In genomic region chr14:55135676-55136075, GRCm38 (mm10) we compare ENCODE assay signal across 31 mouse cellular contexts. TPM values are rescaled to one million over a fixed set of nuclear protein-coding genes. Genes with fewer than 3 reads are reported as not detected.
"Had no signal": no experiment of that assay in that cellular context is flagged by ENCODE, and none has a peak within 500 bp of the region (broad histone marks: within the 10 kb centered on the region; RNA-seq: fewer than 3 reads in every experiment).

No protein-coding gene starts in this region.

- H3K27ac ChIP-seq: heart, embryonic 10.5 days; heart, embryonic 13.5 days; heart, embryonic 15.5 days; hindbrain, embryonic 10.5 days; hindbrain, embryonic 12.5 days; hindbrain, embryonic 13.5 days; hindbrain, embryonic 14.5 days; hindbrain, embryonic 15.5 days; hindbrain, postnatal 0 days; intestine, embryonic 15.5 days; kidney, embryonic 15.5 days; kidney, postnatal 0 days; layer of hippocampus, adult 2 months had no signal

- H3K4me1 ChIP-seq: heart, embryonic 12.5 days; heart, embryonic 13.5 days; heart, embryonic 15.5 days; hindbrain, embryonic 12.5 days; hindbrain, embryonic 13.5 days; hindbrain, embryonic 15.5 days; intestine, embryonic 15.5 days had no signal

- H3K27me3 ChIP-seq: heart, embryonic 15.5 days; hindbrain, embryonic 12.5 days; hindbrain, embryonic 15.5 days; intestine, embryonic 15.5 days; kidney, embryonic 15.5 days had no signal

- H3K9me3 ChIP-seq: heart, embryonic 10.5 days; heart, embryonic 12.5 days; heart, embryonic 13.5 days; heart, embryonic 15.5 days; hindbrain, embryonic 10.5 days; hindbrain, embryonic 12.5 days; hindbrain, embryonic 13.5 days; hindbrain, embryonic 15.5 days; intestine, embryonic 15.5 days; kidney, embryonic 15.5 days had no signal

- H3K36me3 ChIP-seq: heart, embryonic 10.5 days; heart, embryonic 12.5 days; heart, embryonic 13.5 days; heart, embryonic 15.5 days; hindbrain, embryonic 10.5 days; hindbrain, embryonic 12.5 days; hindbrain, embryonic 13.5 days; hindbrain, embryonic 15.5 days; intestine, embryonic 15.5 days; kidney, embryonic 15.5 days had no signal

- H3K4me3 ChIP-seq: heart, embryonic 10.5 days; heart, embryonic 12.5 days; heart, embryonic 13.5 days; heart, embryonic 15.5 days; hindbrain, embryonic 10.5 days; hindbrain, embryonic 12.5 days; hindbrain, embryonic 13.5 days; hindbrain, embryonic 15.5 days; intestine, embryonic 15.5 days; kidney, embryonic 15.5 days; layer of hippocampus, adult 2 months had no signal

- DNase-seq: heart, postnatal 10 days; heart, postnatal 14 days; heart, postnatal 36 days; heart, postnatal 4 days; kidney, adult 11 months; kidney, adult 18-20 months; kidney, adult 2 months; kidney, adult 8-10 months; kidney, adult 9 months; kidney, postnatal 10 days; kidney, postnatal 14 days; kidney, postnatal 25 days; kidney, postnatal 36 days; kidney, postnatal 4 days; layer of hippocampus, adult 9-11 months; layer of hippocampus, postnatal 36 days had no signal

RNA-seq across cellular contexts. Expression of gene Jph4, which starts 18.9 kb away (rescaled TPM):
- polyA plus RNA-seq: inflammation-experienced regulatory T-cells, adult 6 months had no signal
